Mouse (Mus musculus): ENCODE results near the gene Tars2. TPM values are rescaled to one million over a fixed set of nuclear protein-coding genes. Genes with fewer than 3 reads are reported as not detected.

Tars2 gene
- total and polyA plus RNA-seq, 3 experiments: 141 to 237 TPM; not detected in 1

DNA sequence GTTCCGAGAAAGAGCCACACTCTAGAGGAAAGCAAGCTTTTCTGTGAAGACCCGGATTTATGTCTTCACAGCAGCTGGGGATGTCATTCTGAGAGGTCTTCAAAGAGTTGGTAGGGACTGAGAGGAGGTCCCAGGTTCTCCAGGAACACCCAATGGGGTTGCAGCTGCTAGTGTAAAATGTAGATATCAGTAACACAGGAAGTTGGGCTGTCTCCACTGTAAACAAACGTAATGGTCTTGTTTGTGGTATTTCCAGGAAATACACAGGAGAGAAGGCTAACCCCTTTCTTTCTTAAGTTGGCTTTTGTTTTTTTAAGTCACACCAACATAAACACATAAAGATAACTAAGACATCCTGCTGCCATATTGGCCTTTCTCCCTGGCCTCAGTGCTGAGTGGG, 37.6 kb downstream of the Tars2 start:
- H3K27me3 ChIP-seq (ENCODE audit: control insufficient read depth in 1 of 2, insufficient read depth in 2 of 2, low read length in 2 of 2): no peaks in the 10 kb centered on the region
- H3K4me1 ChIP-seq (ENCODE audit: control insufficient read depth in 1 of 2, insufficient read depth in 2 of 2, low read length in 2 of 2): peaks cover 2 to 17% of the 10 kb centered on the region in 2 experiments; a peak in 2 of 4 replicates
- no peak overlapping the region for H3K4me3 ChIP-seq (ENCODE audit: control insufficient read depth in 1 of 2, insufficient read depth in 1 of 2, low read depth in 2 of 2, low read length in 2 of 2)
- H3K9me3 ChIP-seq (replicated peaks; ENCODE audit: insufficient read depth, low read length): no peaks in the 10 kb centered on the region
- no peaks in the 10 kb centered on the region for H3K79me2 ChIP-seq (ENCODE audit: control insufficient read depth, insufficient read depth, low read length, poor library complexity)
- peak; percentile 70 for DNase-seq (ENCODE audit: low read depth, low spot score)
- no peak overlapping the region for H3K9ac ChIP-seq (ENCODE audit: control insufficient read depth, low read depth, low read length, poor library complexity, severe bottlenecking)
- H3K27ac ChIP-seq (ENCODE audit: control insufficient read depth, low read depth, low read length): no peak overlapping the region
- TF ChIP-seq MAFK (IDR thresholded peaks at IDR 0.05; ENCODE audit: borderline replicate concordance, low read depth, low read length) (no peak), TAL1 (IDR thresholded peaks at IDR 0.05; ENCODE audit: low read length) (0 out of 2 replicates have a peak, but pooled peaks have one; percentile 8), GATA1 (IDR thresholded peaks at IDR 0.05; ENCODE audit: low read depth, low read length) (peak; percentile 44; the same call in 1 of the 2 replicates)
- peaks cover 0 to 10% of the 10 kb centered on the region in 2 experiments; a peak in 2 of 4 replicates for H3K36me3 ChIP-seq (ENCODE audit: control insufficient read depth in 1 of 2, insufficient read depth in 2 of 2, low read length in 2 of 2)

- no peaks in the 10 kb centered on the region for H3K79me2 ChIP-seq (ENCODE audit: control insufficient read depth, insufficient read depth, low read length, poor library complexity)
- DNase-seq (ENCODE audit: low read depth, low spot score): no peak
- H3K4me1 ChIP-seq (ENCODE audit: control insufficient read depth in 1 of 2, insufficient read depth in 2 of 2, low read length in 2 of 2): peaks cover 0 to 9% of the 10 kb centered on the region in 2 experiments; a peak in 2 of 4 replicates
- H3K36me3 ChIP-seq (ENCODE audit: control insufficient read depth in 1 of 2, insufficient read depth in 2 of 2, low read length in 2 of 2): 0 out of 4 replicates have a peak, but pooled peaks cover 0 to 4% of the 10 kb centered on the region in 2 experiments
- H3K27ac ChIP-seq (ENCODE audit: control insufficient read depth, low read depth, low read length): no peak overlapping the region
- H3K4me3 ChIP-seq (ENCODE audit: control insufficient read depth in 1 of 2, insufficient read depth in 1 of 2, low read depth in 2 of 2, low read length in 2 of 2): no peak overlapping the region
- no peaks in the 10 kb centered on the region for H3K9me3 ChIP-seq (replicated peaks; ENCODE audit: insufficient read depth, low read length)
- H3K9ac ChIP-seq (ENCODE audit: control insufficient read depth, low read depth, low read length, poor library complexity, severe bottlenecking): no peak overlapping the region
- TF ChIP-seq TBP (IDR thresholded peaks at IDR 0.05; ENCODE audit: low read depth, low read length) (peak; percentile 11; the same call in 1 of the 2 replicates), GATA1 (IDR thresholded peaks at IDR 0.05; ENCODE audit: low read depth, low read length) (0 out of 2 replicates have a peak, but pooled peaks have one; percentile 14), TAL1 (IDR thresholded peaks at IDR 0.05; ENCODE audit: low read length) (no peak), USF1 (IDR thresholded peaks at IDR 0.05; ENCODE audit: low read depth, low read length) (no peak)
- no peaks in the 10 kb centered on the region for H3K27me3 ChIP-seq (ENCODE audit: control insufficient read depth in 1 of 2, insufficient read depth in 2 of 2, low read length in 2 of 2)
Observed at GRCm38 (mm10) chr3:95718153-95718552, 41.9 kb downstream of the Tars2 start.

DNA sequence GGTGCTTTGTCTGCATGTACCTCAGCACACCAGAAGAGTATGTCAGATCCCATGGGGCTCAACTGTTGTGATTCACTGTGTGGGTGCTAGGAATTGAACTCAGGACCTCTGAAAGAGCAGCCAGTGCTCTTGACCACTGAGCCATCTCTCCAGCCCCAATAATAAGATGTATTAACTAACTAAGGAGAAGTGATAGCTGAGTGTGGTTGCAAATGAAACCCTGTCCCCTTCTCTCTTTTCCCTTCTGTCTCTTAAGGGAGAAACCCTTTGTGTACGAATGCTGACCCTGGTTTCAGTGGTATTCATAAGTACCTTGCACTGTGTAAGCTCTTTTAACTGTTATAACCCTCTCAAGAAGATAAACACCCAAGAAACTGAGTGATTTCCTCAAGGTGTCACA, 43.9 kb downstream of the Tars2 start:
- Histone ChIP-seq H3K27me3 (ENCODE audit: control insufficient read depth in 1 of 2, insufficient read depth in 2 of 2, low read length in 2 of 2) (no peaks in the 10 kb centered on the region), H3K9me3 (replicated peaks; ENCODE audit: insufficient read depth, low read length) (no peaks in the 10 kb centered on the region), H3K27ac (ENCODE audit: control insufficient read depth, low read depth, low read length) (no peak overlapping the region), H3K36me3 (ENCODE audit: control insufficient read depth in 1 of 2, insufficient read depth in 2 of 2, low read length in 2 of 2) (no peaks in the 10 kb centered on the region), H3K79me2 (ENCODE audit: control insufficient read depth, insufficient read depth, low read length, poor library complexity) (no peaks in the 10 kb centered on the region), H3K9ac (ENCODE audit: control insufficient read depth, low read depth, low read length, poor library complexity, severe bottlenecking) (no peak overlapping the region), H3K4me3 (ENCODE audit: control insufficient read depth in 1 of 2, insufficient read depth in 1 of 2, low read depth in 2 of 2, low read length in 2 of 2) (no peak overlapping the region), H3K4me1 (ENCODE audit: control insufficient read depth in 1 of 2, insufficient read depth in 2 of 2, low read length in 2 of 2) (no peaks in the 10 kb centered on the region)
- no peak for TF ChIP-seq ETS1 (IDR thresholded peaks at IDR 0.05; ENCODE audit: low read depth, low read length)
- no peak for TF ChIP-seq CTCF (IDR thresholded peaks at IDR 0.05 in 2 of 3, conservative IDR thresholded peaks at IDR 0.05 in 1 of 3; ENCODE audit: control insufficient read depth in 1 of 3, insufficient read depth in 1 of 3, low read depth in 2 of 3, low read length in 3 of 3, poor library complexity in 1 of 3, severe bottlenecking in 1 of 3)
- TF ChIP-seq E2F4 (IDR thresholded peaks at IDR 0.05; ENCODE audit: borderline replicate concordance, low read depth, low read length): no peak
- TF ChIP-seq TCF12 (IDR thresholded peaks at IDR 0.05; ENCODE audit: low read depth, low read length): no peak
- TF ChIP-seq ZMIZ1 (IDR thresholded peaks at IDR 0.05; ENCODE audit: low read depth, low read length): no peak
- TF ChIP-seq NRF1 (IDR thresholded peaks at IDR 0.05; ENCODE audit: insufficient read depth, low read depth, low read length, poor library complexity, severe bottlenecking): no peak
- TF ChIP-seq MAX (IDR thresholded peaks at IDR 0.05; ENCODE audit: low read length): no peak
- TF ChIP-seq UBTF (IDR thresholded peaks at IDR 0.05; ENCODE audit: borderline replicate concordance, insufficient read depth, low read depth, low read length): no peak
- DNase-seq (ENCODE audit: low read depth, low spot score): no peak
